Mouse (Mus musculus) stomach, embryonic 16.5 days (tissue): Measurements from ENCODE around the gene Pogz. TPM values are rescaled to one million over a fixed set of nuclear protein-coding genes. Genes with fewer than 3 reads are reported as not detected.

Source experiments
- ATAC-seq: fragments of 200-750 bp; cut with Nextera tagmentation; 2 replicates; pipeline ENCODE4 v1.8.0; 2017; ENCODE audit warnings: moderate number of reproducible peaks, moderate TSS enrichment; ENCODE audit not compliant: insufficient read depth, low FRiP score
- H3K27ac ChIP-seq: fragments of 300-500 bp; sonication (generic); 2 replicates; pipeline ENCODE4 v1.5.1; 2014; ENCODE audit warnings: low read length
- H3K27me3 ChIP-seq: fragments of 300-500 bp; sonication (generic); 2 replicates; pipeline ENCODE4 v1.6.1; 2014; ENCODE audit warnings: low read length, control low read depth, mixed read lengths; ENCODE audit not compliant: control insufficient read depth, insufficient read depth
- H3K36me3 ChIP-seq: fragments of 300-500 bp; sonication (generic); 2 replicates; pipeline ENCODE4 v1.6.1; 2014; ENCODE audit warnings: low read length; ENCODE audit not compliant: control insufficient read depth, insufficient read depth
- H3K4me1 ChIP-seq: fragments of 300-500 bp; sonication (generic); 2 replicates; pipeline ENCODE4 v1.6.1; 2014; ENCODE audit warnings: low read length, control low read depth, mixed read lengths; ENCODE audit not compliant: control insufficient read depth, insufficient read depth
- H3K4me2 ChIP-seq: fragments of 300-500 bp; sonication (generic); 2 replicates; pipeline ENCODE4 v1.6.1; 2014; ENCODE audit warnings: low read depth, low read length, mixed read lengths
- H3K4me3 ChIP-seq: fragments of 300-500 bp; sonication (generic); replicated peaks from 2 replicates; pipeline ENCODE4 v1.5.1; 2014; ENCODE audit warnings: mild to moderate bottlenecking, low read length
- H3K9ac ChIP-seq: fragments of 300-500 bp; sonication (generic); 2 replicates; pipeline ENCODE4 v1.6.1; 2014; ENCODE audit warnings: low read length
- H3K9me3 ChIP-seq: fragments of 300-500 bp; sonication (generic); replicated peaks from 2 replicates; pipeline ENCODE4 v1.6.1; 2016; ENCODE audit warnings: low read length, control low read depth; ENCODE audit not compliant: control insufficient read depth
- WGBS: fragments of 180-500 bp; shearing (Covaris S2); extraction: QIAGEN DNeasy Blood & Tissue Kit; methylation state at CpG from one replicate; pipeline ENCODE4 v1.1.7; 2014; 5-methylcytosine and 5-hydroxymethylcytosine counted together
- polyA plus RNA-seq: library from polyadenylated mRNA; unstranded; fragments of >200 nt; fragmentation: Nextera tagmentation; extraction: Ambion mirVana; gene quantifications from 2 replicates; pipeline ENCODE4 v1.2.1, GENCODE M21; 2015

The Pogz gene
- polyA plus RNA-seq, 1 experiment from 2014 or later: 13.6 TPM

GRCm38 (mm10) chr3:94804976-94805375 lies 32.4 kb upstream of the Pogz start:
- 87% methylated on average over 4 of the region's 4 CpGs for WGBS
- no peak for ATAC-seq
- Histone ChIP-seq H3K9ac (no peak overlapping the region), H3K4me2 (no peak overlapping the region), H3K36me3 (no peaks in the 10 kb centered on the region), H3K4me1 (0 out of 2 replicates have a peak, but pooled peaks cover 9% of the 10 kb centered on the region), H3K9me3 (no peaks in the 10 kb centered on the region), H3K27me3 (no peaks in the 10 kb centered on the region), H3K27ac (no peak overlapping the region), H3K4me3 (no peak overlapping the region)

GRCm38 (mm10) chr3:94808296-94808695 lies 29.1 kb upstream of the Pogz start:
- Histone ChIP-seq H3K27ac (no peak overlapping the region), H3K4me2 (no peak overlapping the region), H3K36me3 (no peaks in the 10 kb centered on the region), H3K27me3 (no peaks in the 10 kb centered on the region), H3K4me3 (no peak overlapping the region), H3K4me1 (0 out of 2 replicates have a peak, but pooled peaks cover 6% of the 10 kb centered on the region), H3K9me3 (no peaks in the 10 kb centered on the region), H3K9ac (no peak overlapping the region)
- 59% methylated on average over 1 of the region's 1 CpGs for WGBS
- no peak for ATAC-seq

DNA sequence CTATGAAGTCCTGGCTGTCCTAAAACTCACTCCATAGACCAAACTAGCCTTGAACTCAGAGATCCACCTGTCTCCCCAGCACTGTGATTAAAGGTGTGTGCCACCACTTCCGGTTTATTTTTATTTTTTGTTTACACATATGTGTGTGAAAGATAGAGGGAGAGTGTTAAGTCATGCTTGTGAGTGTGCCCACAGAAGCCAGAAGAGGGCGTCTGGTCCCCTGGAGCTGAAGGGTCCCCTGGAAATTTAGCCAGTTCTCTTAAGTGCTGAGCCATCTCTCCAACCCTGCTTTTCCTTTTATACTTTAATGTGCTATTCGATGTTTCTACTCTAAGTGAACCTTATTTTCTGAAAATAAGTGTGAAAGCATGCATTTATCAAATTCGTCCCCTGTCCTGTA lies 25.7 kb upstream of the Pogz start:
- ATAC-seq: no peak
- 17% methylated on average over 4 of the region's 4 CpGs for WGBS
- H3K4me1 ChIP-seq: no peaks in the 10 kb centered on the region
- H3K36me3 ChIP-seq: no peaks in the 10 kb centered on the region
- peak overlapping the region; percentile 22 for H3K4me3 ChIP-seq
- peak overlapping the region; percentile 27; the same call in 1 of the 2 replicates for H3K4me2 ChIP-seq
- H3K9ac ChIP-seq: no peak overlapping the region
- H3K27ac ChIP-seq: no peak overlapping the region
- no peaks in the 10 kb centered on the region for H3K27me3 ChIP-seq
- H3K9me3 ChIP-seq: no peaks in the 10 kb centered on the region

DNA sequence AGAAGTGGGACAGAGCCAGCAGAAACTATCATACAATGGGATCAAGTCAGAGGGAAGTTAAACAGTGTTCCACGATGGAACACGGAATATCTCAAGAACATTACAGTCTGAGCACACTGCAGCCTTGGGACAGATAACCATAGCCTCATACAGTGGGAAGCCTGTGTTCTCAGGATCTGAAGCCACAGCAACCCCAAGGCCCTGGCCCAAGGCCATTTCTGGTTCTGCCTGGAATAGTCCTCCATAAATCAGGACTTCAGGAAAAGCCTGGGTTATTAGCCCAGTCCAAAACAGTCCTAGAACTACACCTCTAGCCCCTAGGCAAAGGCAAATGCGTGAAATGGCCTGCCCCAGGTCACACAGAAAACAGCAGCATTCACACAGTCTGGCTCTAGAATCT lies 23.7 kb upstream of the Pogz start:
- Histone ChIP-seq H3K4me2 (no peak overlapping the region), H3K27ac (no peak overlapping the region), H3K9me3 (no peaks in the 10 kb centered on the region), H3K36me3 (no peaks in the 10 kb centered on the region), H3K27me3 (no peaks in the 10 kb centered on the region), H3K4me1 (no peaks in the 10 kb centered on the region), H3K9ac (no peak overlapping the region; the same call in 1 of the 2 replicates), H3K4me3 (no peak overlapping the region)
- no peak for ATAC-seq
- 83% methylated on average over 3 of the region's 3 CpGs for WGBS

DNA sequence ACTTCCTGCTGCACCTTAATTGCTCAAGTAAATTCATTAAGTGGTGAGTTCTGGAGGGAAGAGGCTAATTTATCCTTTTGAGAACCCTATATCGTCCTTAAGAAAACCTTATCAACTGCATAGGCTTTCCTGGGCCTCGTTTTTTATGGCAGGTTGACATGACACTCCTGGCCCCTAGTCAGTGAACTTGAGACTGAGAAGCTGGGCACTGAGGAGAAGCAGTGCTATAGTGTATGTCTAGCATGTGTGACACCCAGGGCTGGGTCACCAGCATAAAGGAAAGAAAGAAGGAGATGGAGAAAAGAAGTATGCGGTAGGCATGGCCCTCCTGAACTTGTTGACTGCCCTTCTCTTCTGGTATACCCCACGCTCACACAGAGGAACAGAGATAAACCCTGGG lies 23.3 kb upstream of the Pogz start:
- Histone ChIP-seq H3K9ac (no peak overlapping the region; the same call in 1 of the 2 replicates), H3K4me2 (no peak overlapping the region), H3K27me3 (no peaks in the 10 kb centered on the region), H3K4me3 (no peak overlapping the region), H3K9me3 (no peaks in the 10 kb centered on the region), H3K36me3 (no peaks in the 10 kb centered on the region), H3K27ac (no peak overlapping the region), H3K4me1 (no peaks in the 10 kb centered on the region)
- no peak for ATAC-seq
- 62% methylated on average over 4 of the region's 4 CpGs for WGBS

GRCm38 (mm10) chr3:94814663-94815062 lies 22.7 kb upstream of the Pogz start:
- Histone ChIP-seq H3K36me3 (no peaks in the 10 kb centered on the region), H3K4me2 (no peak overlapping the region), H3K9ac (no peak overlapping the region), H3K4me1 (no peaks in the 10 kb centered on the region), H3K27ac (no peak overlapping the region), H3K4me3 (no peak overlapping the region), H3K9me3 (no peaks in the 10 kb centered on the region), H3K27me3 (no peaks in the 10 kb centered on the region)
- 83% methylated on average over 4 of the region's 4 CpGs for WGBS
- no peak for ATAC-seq

DNA sequence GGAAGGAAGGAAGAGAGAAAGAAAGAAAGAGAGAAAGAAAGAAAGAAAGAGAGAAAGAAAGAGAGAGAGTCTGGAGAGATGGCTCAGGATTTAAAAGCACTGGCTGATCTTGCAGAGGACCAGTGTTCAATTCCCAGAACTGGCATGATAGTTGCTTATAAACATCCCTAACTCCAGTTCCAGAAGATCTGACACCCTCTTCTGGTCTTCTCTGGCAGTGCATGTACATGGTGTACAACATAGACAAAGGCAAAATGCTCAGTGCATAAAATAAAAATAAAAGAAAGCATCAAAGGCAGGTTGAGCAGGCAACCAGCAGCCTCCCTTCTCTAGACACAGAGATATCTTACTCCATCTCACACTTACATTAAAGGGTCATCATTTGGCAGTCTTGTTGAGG lies 21.8 kb upstream of the Pogz start:
- H3K36me3 ChIP-seq: no peaks in the 10 kb centered on the region
- no peak overlapping the region for H3K4me2 ChIP-seq
- H3K9ac ChIP-seq: no peak overlapping the region
- ATAC-seq: no peak
- no peaks in the 10 kb centered on the region for H3K27me3 ChIP-seq
- H3K27ac ChIP-seq: no peak overlapping the region
- no peaks in the 10 kb centered on the region for H3K4me1 ChIP-seq
- no peak overlapping the region for H3K4me3 ChIP-seq
- H3K9me3 ChIP-seq: no peaks in the 10 kb centered on the region

GRCm38 (mm10) chr3:94817731-94818130 lies 19.6 kb upstream of the Pogz start:
- Histone ChIP-seq H3K4me2 (no peak overlapping the region), H3K9ac (no peak overlapping the region), H3K27me3 (no peaks in the 10 kb centered on the region), H3K4me3 (no peak overlapping the region), H3K27ac (no peak overlapping the region), H3K36me3 (no peaks in the 10 kb centered on the region), H3K4me1 (no peaks in the 10 kb centered on the region), H3K9me3 (no peaks in the 10 kb centered on the region)
- no peak for ATAC-seq
- WGBS: 88% methylated on average over 2 of the region's 2 CpGs

DNA sequence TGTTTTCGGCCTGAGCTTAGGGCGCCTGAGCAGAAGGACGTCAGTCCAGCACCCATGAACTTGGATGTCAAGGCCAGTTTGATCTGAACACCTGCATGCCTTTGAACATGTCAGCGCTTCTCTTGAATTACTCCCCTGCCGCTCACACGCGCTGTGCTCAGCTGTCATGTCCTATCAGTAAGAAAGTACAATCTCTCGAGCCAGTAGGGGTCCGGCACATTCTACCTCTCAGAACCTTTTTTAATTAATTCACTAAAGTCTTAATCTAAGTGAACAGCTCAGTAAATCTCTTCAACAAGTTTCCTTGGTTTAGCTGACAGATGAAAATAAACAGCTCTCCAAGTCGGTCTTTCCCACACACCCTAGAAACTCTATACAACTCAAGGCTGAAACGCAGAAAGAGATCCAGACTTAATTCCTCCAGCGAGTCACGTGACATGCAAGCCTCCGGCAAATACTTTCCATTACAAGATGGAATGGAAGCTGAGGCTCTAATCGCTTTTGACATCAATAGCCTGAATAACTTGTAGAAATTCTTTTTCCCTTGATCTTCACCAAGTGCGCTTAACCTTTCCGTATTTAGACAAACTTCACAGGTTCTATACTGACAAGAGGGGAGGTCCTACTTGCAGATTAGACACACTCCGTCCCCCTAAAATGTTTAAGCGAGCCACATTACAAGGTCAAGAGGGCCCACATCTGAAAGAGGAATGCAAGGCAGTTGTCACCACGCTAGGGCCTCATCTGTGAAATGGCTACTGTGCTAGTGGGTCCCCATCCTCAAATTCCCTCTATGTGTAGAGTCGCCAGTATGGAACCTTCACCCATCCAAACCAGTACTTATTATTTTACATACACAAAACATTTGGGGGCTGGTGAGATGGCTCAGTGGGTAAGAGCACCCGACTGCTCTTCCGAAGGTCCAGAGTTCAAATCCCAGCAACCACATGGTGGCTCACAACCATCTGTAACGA lies 17.6 kb upstream of the Pogz start:
- H3K9me3 ChIP-seq: no peaks in the 10 kb centered on the region; the same call in 1 of the 2 replicates
- H3K4me3 ChIP-seq: no peak overlapping the region
- H3K36me3 ChIP-seq: no peaks in the 10 kb centered on the region
- H3K27ac ChIP-seq: no peak overlapping the region
- no peak for ATAC-seq
- H3K4me2 ChIP-seq: no peak overlapping the region
- no peaks in the 10 kb centered on the region for H3K27me3 ChIP-seq
- no peak overlapping the region for H3K9ac ChIP-seq
- 61% methylated on average over 24 of the region's 24 CpGs for WGBS
- no peaks in the 10 kb centered on the region for H3K4me1 ChIP-seq
